Mouse (Mus musculus) right cerebral cortex, adult 18-20 months (tissue): ENCODE data around the gene Fem1a.

ENCODE experiments used
- DNase-seq: peaks from one replicate; pipeline ENCODE4 v3.0.0; 2022; ENCODE audit warnings: mixed read lengths

The Fem1a gene

DNA sequence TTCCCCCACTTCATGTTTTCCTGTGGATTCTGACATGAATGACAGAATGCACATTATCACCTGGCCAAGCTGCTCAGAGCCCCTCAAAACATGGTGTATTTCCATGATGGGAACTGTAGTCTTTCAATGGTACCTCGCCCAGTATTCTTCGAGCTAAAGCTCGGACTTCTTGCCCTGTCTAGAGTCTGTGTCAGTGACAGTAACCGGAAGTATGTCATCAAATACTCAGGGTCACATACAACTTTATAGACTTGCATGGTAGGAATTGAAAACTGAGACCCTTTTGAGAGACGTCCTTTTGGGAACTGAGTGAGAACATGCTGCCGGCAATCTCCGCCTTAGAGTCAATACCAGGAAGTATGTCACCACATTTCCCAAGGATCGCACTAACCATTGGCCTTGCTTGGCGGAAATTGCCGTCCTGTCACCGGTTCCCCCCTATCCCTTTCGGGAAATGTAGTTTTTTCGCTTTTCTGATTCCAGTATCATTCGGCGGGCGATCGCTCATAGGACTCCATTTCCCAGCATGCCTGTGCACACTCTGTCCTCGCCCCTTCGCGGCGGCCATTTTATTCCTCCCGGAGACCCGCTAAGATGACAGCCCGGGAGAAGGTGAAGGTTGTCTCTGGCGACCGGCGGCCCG is at the start of gene Fem1a:
Fem1a (plus strand) TSS at position 572 of the 643 bp plus-strand sequence.
- peak; percentile 98 for DNase-seq

DNA sequence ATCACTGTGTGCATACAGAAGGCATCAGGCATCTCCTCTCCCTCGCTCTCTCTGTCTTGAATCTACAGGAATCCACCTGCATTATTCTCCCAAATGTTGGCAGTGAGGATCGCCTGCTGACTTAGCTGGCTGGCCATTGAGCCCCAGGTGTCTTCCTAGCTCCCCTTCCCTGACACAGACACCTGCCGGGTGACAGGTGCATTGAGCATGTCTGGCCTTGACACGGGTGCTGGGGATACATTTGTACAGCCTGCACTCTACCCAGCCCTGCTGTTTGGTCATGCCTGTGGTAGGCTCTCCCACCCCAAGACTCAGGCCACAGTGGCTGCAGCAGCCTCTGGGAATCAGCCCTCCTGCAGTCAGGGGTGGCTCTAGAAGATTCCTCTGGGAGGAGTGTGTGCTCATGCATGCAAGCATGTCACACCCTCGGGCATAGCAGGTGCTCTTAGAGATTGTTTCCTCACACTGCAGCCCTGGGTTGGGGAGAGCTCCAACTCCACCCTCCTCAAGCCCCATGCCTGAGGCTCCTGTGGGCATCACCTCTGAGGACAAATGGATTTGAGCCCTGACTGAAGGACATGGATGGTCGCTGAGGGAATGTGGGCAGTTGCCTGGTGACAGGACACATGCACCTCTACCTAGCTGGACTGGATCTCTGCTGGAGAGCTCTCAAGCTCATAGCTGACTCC is 49.5 kb upstream of the Fem1a start:
- DNase-seq: no peak

GRCm38 (mm10) chr17:56207963-56208530 is 48.6 kb upstream of the Fem1a start:
- no peak for DNase-seq

GRCm38 (mm10) chr17:56208821-56209220 is 47.8 kb upstream of the Fem1a start:
- DNase-seq: no peak

GRCm38 (mm10) chr17:56211090-56211489 is 45.5 kb upstream of the Fem1a start:
- no peak for DNase-seq

DNA sequence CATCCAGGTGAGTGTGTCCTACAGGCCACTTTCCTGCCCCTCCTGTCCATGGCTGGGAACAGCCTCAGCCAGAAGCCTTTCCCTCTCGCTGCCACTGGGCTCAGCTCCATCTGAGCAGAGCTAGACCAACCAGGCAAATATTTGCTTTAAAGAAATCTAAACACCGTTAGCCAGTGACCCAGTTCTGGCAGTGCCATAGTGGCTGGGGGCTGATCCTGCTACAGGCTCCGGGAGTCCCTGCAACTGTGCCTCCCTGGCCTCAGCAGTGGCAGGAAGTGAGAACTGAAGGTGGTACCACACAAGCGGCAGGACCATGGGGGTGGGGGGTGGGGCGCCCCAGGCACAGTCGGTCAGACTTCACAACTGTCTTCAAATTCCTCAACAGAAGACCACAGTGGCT is 43.9 kb upstream of the Fem1a start:
- DNase-seq: no peak

GRCm38 (mm10) chr17:56214229-56214628 is 42.4 kb upstream of the Fem1a start:
- no peak for DNase-seq

DNA sequence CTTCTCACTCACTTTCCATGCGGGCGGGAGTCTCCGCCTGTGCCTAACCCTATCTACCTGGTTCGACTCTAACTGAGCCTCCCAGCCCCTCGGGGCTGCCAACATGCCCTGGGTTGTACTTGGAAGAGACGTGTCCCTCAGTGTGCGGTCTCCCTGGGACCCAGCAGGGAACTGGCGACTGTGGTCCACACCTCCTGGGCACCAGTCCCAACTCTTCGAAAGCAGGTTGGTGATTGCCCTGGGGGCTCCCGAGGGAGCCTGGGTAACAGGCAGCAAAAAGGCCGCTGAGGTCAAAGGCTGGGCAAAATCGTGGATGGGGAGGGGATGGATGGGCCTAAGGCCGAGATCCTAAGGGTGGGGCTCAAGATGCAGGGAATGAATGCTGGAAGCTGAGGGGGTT is 38.9 kb upstream of the Fem1a start:
- DNase-seq: no peak

DNA sequence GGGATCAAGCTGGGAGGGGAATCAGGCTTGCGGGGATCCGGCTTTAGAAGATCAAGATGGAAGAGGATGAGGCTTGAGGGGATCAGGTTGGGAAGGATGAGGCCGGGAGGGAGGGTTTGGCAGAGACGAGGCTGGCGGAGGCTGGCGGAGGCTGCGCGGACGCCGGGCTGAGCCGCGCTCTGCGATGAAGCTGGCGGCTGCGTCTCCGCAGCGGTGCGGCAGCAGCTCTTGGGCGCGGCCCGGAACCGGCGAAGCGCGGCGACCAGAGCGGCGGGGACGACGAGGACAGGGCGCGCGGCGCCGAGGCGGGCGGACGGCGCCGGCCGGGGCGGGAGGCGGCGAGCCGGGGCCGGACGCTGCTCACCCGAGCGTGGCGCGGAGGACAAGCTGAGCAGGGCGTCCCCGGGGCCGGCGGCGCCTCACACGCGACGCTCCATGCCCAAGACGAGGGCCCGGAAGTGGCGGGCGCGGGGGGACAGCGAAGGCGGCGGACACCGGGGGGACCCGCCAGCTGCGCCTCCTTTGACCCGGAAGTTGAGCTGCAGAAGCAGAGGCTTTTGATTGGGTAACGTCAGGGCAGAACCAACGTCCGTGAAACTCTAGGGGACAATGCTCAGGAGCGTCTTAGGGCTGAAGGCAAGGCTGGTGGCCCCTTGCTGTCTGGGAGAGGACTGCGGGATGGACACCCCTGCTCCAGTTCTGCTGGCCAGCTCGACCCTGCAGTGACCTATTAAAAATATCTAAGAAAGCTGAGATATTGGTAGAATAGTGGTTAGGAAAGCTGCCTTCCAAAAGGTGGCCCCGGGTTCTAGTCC is 38.0 kb upstream of the Fem1a start, which contains the start of gene Dpp9:
Dpp9 (minus strand) TSS at position 529 of the 815 bp plus-strand sequence.
- DNase-seq: peak; percentile 95

- no peak for DNase-seq
Observed at GRCm38 (mm10) chr17:56219251-56219650, 37.4 kb upstream of the Fem1a start.

DNA sequence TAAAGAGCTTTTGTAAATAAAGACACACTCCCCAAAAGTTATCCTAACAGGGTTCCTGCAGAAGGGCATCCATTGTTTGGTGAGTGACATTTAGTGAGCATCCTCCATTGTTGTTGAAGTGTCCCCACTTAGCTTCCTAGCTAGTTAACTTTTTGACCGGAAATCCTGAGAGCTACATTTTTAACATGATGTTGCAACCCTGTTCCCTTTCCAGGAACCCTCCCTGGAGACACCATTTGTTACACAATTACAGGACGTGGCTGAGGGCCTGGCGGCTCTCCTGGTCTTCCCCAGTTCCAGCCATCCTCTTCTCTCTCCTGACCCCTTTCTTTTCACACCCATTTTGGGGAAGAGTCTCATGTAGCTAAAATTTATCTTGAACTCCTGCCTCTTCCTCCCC is 36.8 kb upstream of the Fem1a start:
- DNase-seq: no peak

GRCm38 (mm10) chr17:56224916-56225315 is 31.7 kb upstream of the Fem1a start:
- DNase-seq: no peak

DNA sequence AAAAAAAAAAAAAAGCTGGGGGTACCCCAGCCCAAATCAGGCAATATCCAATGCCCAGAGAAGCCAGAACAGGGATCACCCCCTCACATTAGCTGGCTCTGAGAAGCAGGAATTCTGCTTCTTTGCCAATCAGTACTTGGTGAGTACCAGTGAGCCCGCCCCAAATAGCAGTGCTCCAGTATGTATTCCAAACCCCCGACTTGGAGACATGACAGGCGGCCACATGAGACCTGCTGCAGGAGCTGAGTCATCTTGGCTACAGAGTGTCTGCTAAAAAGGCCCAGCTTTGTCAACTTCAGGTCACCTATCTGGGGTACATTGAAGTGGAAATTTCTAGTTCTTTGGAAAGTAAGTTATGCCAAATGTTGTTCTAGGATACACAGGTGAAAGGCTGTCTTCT is 30.0 kb upstream of the Fem1a start:
- DNase-seq: no peak

GRCm38 (mm10) chr17:56229943-56230342 is 26.7 kb upstream of the Fem1a start:
- peak; percentile 88 for DNase-seq

DNA sequence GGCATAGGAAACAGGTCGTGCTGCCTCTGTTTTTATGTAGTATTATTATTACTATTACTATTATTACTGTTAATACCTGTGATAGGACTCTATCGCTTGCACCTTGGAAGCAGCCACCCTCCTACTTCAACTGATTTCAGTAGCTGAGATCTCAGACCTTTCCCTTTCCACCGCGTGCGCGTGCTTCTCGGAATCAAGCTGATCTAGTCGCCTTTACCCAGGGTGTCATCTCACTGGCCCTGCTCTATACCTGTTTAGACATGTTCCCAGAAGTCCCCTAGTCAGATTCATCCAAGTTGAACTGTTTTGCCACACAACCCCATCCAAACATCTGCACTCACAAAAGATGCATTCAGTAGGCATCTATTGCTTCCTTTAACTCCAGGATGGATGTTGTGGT is 23.2 kb upstream of the Fem1a start:
- DNase-seq: no peak

DNA sequence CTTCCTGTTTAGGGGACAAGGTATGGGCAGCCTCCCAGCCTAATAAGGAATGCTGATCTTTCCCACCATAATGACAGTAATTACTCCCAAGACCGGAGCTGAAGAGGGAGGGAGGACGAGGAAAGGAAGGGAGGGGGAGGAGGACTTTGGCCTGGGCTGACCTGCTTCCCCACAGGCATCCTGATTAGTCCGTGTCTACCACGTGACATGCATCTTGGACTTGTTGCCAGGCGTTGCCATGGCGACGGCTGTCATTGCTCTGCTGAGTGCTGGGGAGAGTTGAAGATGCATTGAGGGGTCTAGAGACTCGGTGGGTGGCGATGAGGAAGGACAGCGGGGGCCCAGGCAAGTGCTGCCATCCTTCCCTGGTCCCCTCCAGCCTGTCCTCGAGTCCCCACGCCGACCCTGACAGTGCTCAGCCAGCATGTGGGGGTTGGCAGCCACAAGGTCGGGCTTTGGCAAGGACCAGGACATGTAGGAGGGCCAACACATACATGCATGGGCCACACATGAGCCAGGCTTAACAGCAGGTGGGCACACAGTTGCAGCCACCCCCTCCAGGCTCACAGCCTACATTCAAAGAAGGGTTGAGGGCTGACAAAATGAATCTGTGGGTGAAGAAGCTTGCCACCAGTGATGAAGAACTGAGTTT is 22.7 kb upstream of the Fem1a start:
- peak; percentile 84 for DNase-seq

DNA sequence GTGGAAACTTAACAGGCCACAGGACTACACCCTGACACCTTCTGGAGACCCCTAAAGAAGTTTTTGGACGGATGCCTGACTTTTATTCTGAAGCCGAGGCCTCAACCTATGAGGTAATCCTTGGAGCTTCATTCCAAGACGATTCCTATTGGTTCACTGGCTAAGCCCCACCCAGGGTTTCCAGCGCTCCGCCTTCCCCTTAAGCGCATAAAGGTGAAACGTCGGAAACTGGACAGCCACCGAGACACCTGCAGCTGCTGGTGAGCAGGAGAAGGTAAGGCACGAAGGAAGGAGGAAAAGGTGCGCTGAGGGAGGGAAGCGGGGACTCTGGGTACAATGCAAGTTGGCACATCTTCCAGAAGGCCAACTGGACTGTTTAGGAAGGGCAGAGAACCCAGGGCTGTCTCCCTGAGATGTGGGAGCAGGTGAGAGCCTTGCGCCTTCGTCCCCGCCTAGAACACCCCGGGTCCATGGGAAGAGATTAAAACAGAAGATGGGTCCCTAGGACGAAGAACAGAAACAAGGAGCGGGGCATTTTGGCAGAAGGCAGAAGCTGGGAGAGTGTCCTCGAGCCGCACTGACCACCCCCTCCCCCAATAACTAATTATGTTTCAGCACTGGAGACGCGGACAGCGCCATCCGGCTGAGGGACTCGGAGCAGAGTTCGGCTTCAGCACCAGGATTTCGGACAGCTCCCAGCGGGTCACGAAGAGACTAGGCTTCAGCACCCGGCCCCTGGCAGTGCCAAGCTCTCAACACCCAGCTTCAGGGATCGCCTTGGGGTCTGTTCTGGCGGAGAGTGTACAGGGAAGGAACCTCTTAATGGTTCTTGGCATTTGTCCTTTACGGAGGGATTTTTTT is 14.8 kb upstream of the Fem1a start:
- peak; percentile 82 for DNase-seq

- no peak for DNase-seq
Observed at GRCm38 (mm10) chr17:56245608-56246007, 11.0 kb upstream of the Fem1a start.

DNA sequence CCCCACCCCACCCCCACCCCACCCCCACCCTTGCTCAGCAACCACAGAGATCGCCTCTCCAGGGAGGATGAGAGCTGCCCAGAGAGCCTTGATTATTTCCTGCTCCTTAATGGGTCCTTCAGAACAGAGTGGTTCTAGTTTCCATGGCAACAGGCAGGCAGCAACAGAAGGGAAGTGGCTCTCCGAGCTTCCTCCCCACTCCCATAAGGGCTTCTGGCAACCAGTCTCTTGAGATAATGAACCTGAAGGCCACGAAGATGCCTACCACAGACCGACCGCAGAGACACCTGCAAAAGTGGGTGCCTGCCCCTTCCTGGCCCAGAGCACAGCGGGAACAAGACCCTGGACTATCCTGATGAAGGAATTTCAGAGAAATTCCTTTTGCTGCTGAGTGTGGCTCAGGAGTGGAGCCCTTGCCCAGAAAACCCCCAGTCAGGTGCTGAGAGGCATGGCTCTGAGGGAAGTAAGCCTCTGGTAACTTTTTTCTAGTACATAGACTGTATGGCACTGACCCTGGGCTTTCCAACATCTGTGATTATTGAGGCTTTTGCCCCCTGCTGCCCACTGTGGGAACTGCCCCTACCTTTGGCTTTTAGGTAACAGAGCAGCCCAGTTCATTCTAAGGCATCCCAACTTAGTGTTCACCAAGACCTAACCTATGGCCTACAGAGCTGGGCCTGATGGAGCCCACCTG is 5.3 kb upstream of the Fem1a start:
- peak; percentile 71 for DNase-seq

- DNase-seq: no peak
Observed at GRCm38 (mm10) chr17:56254695-56255094, 1.9 kb upstream of the Fem1a start.

DNA sequence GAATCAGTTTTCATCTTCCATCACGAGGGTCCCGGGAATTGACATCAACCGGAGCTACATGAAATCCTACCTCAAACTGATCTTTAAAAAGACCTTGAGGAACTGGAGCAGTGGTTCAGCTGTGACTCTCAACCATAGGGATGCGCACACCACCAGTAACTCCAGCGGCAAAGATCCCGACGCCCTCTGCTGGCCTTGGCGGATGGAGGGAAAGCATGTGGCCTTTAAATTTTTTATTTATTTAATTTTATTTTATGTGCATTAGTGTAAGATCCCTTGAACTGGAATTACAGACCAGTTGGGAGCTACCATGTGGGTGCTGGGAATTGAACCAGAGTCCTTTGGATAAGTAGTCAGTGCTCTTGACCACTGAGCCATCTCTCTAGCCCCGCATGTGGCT is 1.2 kb upstream of the Fem1a start:
- peak; percentile 65 for DNase-seq
